Mouse (Mus musculus) cortical plate, adult 2 months (tissue): ENCODE data around the gene Cdk15. TPM values are rescaled to one million over a fixed set of nuclear protein-coding genes. Genes with fewer than 3 reads are reported as not detected.

Source experiments
- H3K27ac ChIP-seq: fragments of 200-500 bp; 2 replicates; pipeline ENCODE4 v1.5.1; 2012; ENCODE audit warnings: low read length, control low read depth, inconsistent platforms; ENCODE audit not compliant: insufficient read depth
- H3K4me1 ChIP-seq: fragments of 200-500 bp; 2 replicates; pipeline ENCODE4 v1.6.1; 2011; ENCODE audit warnings: low read length; ENCODE audit not compliant: control insufficient read depth, insufficient read depth
- H3K4me3 ChIP-seq: fragments of 200-500 bp; 2 replicates; pipeline ENCODE4 v1.5.1; 2011; ENCODE audit warnings: mild to moderate bottlenecking, low read length, control low read depth; ENCODE audit not compliant: insufficient read depth
- CTCF ChIP-seq: fragments of 200-500 bp; IDR thresholded peaks from 2 replicates; pipeline ENCODE4 v1.5.1; 2011; ENCODE audit warnings: mild to moderate bottlenecking, control low read depth, low read length; ENCODE audit not compliant: insufficient read depth; ENCODE audit errors: extremely low read depth
- POLR2A ChIP-seq: fragments of 200-500 bp; IDR thresholded peaks from 2 replicates; pipeline ENCODE4 v1.6.1; 2011; ENCODE audit warnings: mild to moderate bottlenecking, low read length, control low read depth; ENCODE audit not compliant: insufficient read depth; ENCODE audit errors: extremely low read depth
- polyA plus RNA-seq: library from polyadenylated mRNA; depleted of rRNA; stranded (reverse); fragments of >200 nt; gene quantifications from 2 replicates; pipeline ENCODE4 v1.2.3, GENCODE M21; 2012

Gene Cdk15
- polyA plus RNA-seq, 1 experiment = 0.33 TPM

- Histone ChIP-seq H3K27ac (no peak overlapping the region), H3K4me1 (no peaks in the 10 kb centered on the region), H3K4me3 (no peak overlapping the region)
- TF ChIP-seq POLR2A (no peak), CTCF (no peak)
Observed at GRCm38 (mm10) chr1:59361966-59362365, 105.3 kb downstream of the Cdk15 start.

GRCm38 (mm10) chr1:59364463-59365040 lies 107.8 kb downstream of the Cdk15 start:
- TF ChIP-seq CTCF = no peak
- TF ChIP-seq POLR2A = no peak
- H3K27ac ChIP-seq = no peak overlapping the region

GRCm38 (mm10) chr1:59367928-59368648 lies 111.4 kb downstream of the Cdk15 start:
- TF ChIP-seq POLR2A (no peak), CTCF (no peak)
- Histone ChIP-seq H3K27ac (no peak overlapping the region), H3K4me3 (no peak overlapping the region), H3K4me1 (no peaks in the 10 kb centered on the region)

More at GRCm38 (mm10) chr1:59364463-59365040, 107.8 kb downstream of the Cdk15 start:
- Histone ChIP-seq H3K4me1 (no peaks in the 10 kb centered on the region), H3K4me3 (no peak overlapping the region)

- Histone ChIP-seq H3K4me3 (no peak overlapping the region), H3K4me1 (no peaks in the 10 kb centered on the region), H3K27ac (no peak overlapping the region)
- TF ChIP-seq CTCF (no peak), POLR2A (no peak)
Observed at GRCm38 (mm10) chr1:59368649-59369319, 112.1 kb downstream of the Cdk15 start.

GRCm38 (mm10) chr1:59369320-59369685 lies 112.6 kb downstream of the Cdk15 start:
- Histone ChIP-seq H3K4me3 (no peak overlapping the region), H3K27ac (no peak overlapping the region), H3K4me1 (no peaks in the 10 kb centered on the region; the same call in 1 of the 2 replicates)
- TF ChIP-seq CTCF = no peak
- TF ChIP-seq POLR2A = no peak

- Histone ChIP-seq H3K27ac (no peak overlapping the region), H3K4me1 (no peaks in the 10 kb centered on the region; the same call in 1 of the 2 replicates), H3K4me3 (no peak overlapping the region)
- no peak for TF ChIP-seq POLR2A
- no peak for TF ChIP-seq CTCF
Observed at GRCm38 (mm10) chr1:59370355-59370950, 113.7 kb downstream of the Cdk15 start.

- TF ChIP-seq POLR2A (no peak), CTCF (no peak)
Observed at GRCm38 (mm10) chr1:59376021-59376548, 119.4 kb downstream of the Cdk15 start.

GRCm38 (mm10) chr1:59376557-59376956 lies 119.9 kb downstream of the Cdk15 start:
- Histone ChIP-seq H3K27ac (no peak overlapping the region), H3K4me3 (no peak overlapping the region), H3K4me1 (no peaks in the 10 kb centered on the region; the same call in 1 of the 2 replicates)
- TF ChIP-seq POLR2A (no peak), CTCF (no peak)

More at GRCm38 (mm10) chr1:59376021-59376548, 119.4 kb downstream of the Cdk15 start:
- Histone ChIP-seq H3K4me3 (no peak overlapping the region), H3K27ac (no peak overlapping the region), H3K4me1 (no peaks in the 10 kb centered on the region; the same call in 1 of the 2 replicates)

GRCm38 (mm10) chr1:59377312-59377711 lies 120.6 kb downstream of the Cdk15 start:
- Histone ChIP-seq H3K4me1 (no peaks in the 10 kb centered on the region; the same call in 1 of the 2 replicates), H3K27ac (no peak overlapping the region), H3K4me3 (no peak overlapping the region)
- no peak for TF ChIP-seq CTCF
- no peak for TF ChIP-seq POLR2A
